Mouse (Mus musculus): Measurements from ENCODE around the gene Gm26602. TPM values are rescaled to one million over a fixed set of nuclear protein-coding genes. Genes with fewer than 3 reads are reported as not detected.
"Not testable (repeated sequence)": the region's sequence is repeated elsewhere in the genome, so short reads cannot be mapped to it uniquely, and the experiment has no call there.

Gm26602 gene
- polyA plus RNA-seq, 1 experiment from 2014 or later, result 15.7 TPM

DNA sequence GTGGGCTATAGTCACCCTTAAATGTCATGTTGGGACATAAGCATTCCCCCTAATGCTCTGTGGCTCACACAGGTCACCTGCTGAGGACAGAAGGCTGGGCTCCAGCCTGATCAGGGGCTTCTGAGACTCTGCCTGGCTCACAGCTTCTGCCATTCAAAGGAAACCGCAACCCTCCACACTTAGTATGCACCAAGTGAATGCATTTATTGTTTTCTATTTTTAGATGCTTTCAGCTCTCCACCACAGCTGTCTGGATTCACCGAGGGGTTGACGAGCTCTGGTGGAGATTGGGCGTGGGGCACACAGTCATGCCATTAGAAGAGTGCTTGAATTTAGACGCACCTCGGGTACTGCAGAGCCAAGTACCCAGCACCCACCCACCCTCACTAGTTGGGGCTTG lies 37.3 kb upstream of the Gm26602 start:
- Histone ChIP-seq H3K27ac (no peak overlapping the region), H3K9ac (no peak overlapping the region), H3K4me3 (peak overlapping the region; percentile 66)

DNA sequence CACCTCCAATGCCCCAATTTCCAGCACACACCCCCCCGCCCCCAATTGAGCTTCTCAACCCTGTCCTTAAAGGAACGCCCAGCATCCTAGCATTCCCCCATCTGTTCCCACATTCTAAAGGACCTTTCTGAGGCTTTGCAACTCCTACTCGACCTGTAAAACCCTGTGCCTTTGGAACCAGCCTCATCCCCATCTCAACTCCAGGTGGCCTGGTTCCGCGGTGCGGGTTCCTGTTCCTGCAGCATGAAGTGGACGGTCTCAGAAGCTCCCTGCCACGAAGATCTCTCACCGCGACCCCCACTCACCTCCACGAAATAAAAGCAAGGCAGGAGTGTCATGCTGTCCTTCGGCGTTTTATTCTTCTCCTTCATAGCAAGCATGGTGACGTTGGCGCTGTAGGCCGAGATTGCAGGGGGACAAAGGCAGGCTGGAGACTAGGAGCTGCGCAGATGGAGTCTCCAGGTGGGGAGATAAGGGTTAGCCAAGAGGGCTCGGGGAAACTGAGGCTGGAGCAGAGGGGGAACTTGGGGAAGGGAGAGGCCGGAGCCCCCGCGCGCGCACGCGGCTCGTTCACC lies 36.9 kb upstream of the Gm26602 start:
- H3K4me1 ChIP-seq (replicated peaks), result peaks cover 18% of the 10 kb centered on the region
- H3K9ac ChIP-seq, result peak overlapping the region; percentile 76
- H3K27me3 ChIP-seq, result 0 out of 2 replicates have a peak, but pooled peaks cover 4% of the 10 kb centered on the region
- peak overlapping the region; percentile 66 for H3K4me3 ChIP-seq
- WGBS, result 4% methylated on average over 25 of the region's 26 CpGs
- H3K27ac ChIP-seq, result no peak overlapping the region
- H3K4me2 ChIP-seq, result peak overlapping the region; percentile 96
- H3K36me3 ChIP-seq, result no peaks in the 10 kb centered on the region; the same call in 1 of the 2 replicates
- H3K9me3 ChIP-seq (replicated peaks), result no peaks in the 10 kb centered on the region
- ATAC-seq (replicated peaks; ENCODE audit: insufficient number of reproducible peaks, insufficient read depth, low FRiP score, low read depth), result 0 out of 2 replicates have a peak, but pooled peaks have one; percentile 8

More for the DNA sequence above, 37.3 kb upstream of the Gm26602 start:
- Histone ChIP-seq H3K4me2 (peak overlapping the region; percentile 96), H3K4me1 (replicated peaks) (peaks cover 18% of the 10 kb centered on the region), H3K36me3 (no peaks in the 10 kb centered on the region; the same call in 1 of the 2 replicates), H3K9me3 (replicated peaks) (no peaks in the 10 kb centered on the region), H3K27me3 (0 out of 2 replicates have a peak, but pooled peaks cover 4% of the 10 kb centered on the region)
- WGBS, result 5% methylated on average over 6 of the region's 6 CpGs
- no peak for ATAC-seq (replicated peaks; ENCODE audit: insufficient number of reproducible peaks, insufficient read depth, low FRiP score, low read depth)

DNA sequence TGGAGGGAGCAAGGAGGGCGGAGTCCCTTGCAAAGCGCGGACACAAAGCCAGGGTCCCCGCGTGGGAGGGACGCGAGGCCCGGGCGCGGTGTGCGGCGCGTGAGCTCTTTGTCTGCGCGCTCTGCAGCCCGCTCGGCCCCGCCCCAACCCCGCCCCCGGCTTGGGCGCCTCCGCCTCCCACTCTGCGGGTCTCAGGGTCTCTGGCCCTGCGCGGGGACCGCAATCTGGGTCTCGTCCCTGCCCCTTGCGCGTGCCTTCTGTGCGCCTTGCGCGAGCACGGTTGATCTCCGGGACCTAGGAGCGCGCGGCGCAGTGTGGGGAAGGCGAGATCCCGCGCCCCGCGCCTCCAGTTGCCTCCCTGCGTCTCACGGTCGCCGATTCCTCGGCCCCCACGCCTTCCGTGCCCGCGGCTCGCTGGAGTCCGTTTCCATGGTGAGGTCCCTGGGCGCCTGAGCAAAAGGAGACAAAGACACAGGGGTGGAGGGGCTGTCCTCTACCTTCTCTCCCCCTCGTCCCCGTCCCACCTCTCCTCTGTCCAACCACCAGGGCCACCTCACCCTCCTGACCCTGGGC lies 36.3 kb upstream of the Gm26602 start, which contains the start of the genes Prtn3 and Plppr3:
Gene Prtn3, plus strand, starts transcription at position 187 of the 573 bp plus-strand sequence.
Gene Plppr3, minus strand, starts transcription at position 345 of the 573 bp plus-strand sequence.
- 3% methylated on average over 29 of the region's 57 CpGs for WGBS
- Histone ChIP-seq H3K27me3 (0 out of 2 replicates have a peak, but pooled peaks cover 4% of the 10 kb centered on the region), H3K4me1 (replicated peaks) (peaks cover 19% of the 10 kb centered on the region), H3K9ac (peak within 1 kb of the TSS; percentile 76), H3K9me3 (replicated peaks) (no peaks in the 10 kb centered on the region), H3K36me3 (no peaks in the 10 kb centered on the region; the same call in 1 of the 2 replicates), H3K4me3 (peak within 1 kb of the TSS; percentile 66), H3K27ac (no peak within 1 kb of the TSS), H3K4me2 (peak within 1 kb of the TSS; percentile 96)
- peak; percentile 78 for ATAC-seq (replicated peaks; ENCODE audit: insufficient number of reproducible peaks, insufficient read depth, low FRiP score, low read depth)

DNA sequence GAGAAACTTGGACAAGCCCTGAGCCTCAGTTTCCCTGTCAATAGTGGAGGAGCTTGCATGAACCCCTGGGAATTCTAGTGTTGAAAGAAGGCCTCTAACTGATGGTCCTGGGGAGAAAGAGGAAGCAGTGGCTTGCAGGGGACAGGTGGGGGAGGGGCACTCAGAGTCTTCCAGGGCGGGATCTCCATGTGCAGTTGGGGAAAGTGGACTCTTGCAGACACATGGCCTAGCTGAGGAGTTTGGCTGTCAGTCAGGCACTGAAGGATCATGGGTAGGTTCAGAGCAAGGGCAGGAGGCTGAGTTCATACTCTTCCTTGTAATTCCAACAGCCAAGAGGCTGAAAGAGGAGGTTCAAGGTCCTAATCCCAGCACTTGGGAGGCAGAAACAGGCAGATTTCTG lies 33.5 kb upstream of the Gm26602 start:
- no peak overlapping the region for H3K27ac ChIP-seq
- H3K4me2 ChIP-seq, result no peak overlapping the region
- peaks cover 32% of the 10 kb centered on the region for H3K4me1 ChIP-seq (replicated peaks)
- peaks cover 12% of the 10 kb centered on the region for H3K27me3 ChIP-seq
- 19% methylated on average over 1 of the region's 1 CpGs for WGBS
- ATAC-seq (replicated peaks; ENCODE audit: insufficient number of reproducible peaks, insufficient read depth, low FRiP score, low read depth), result no peak
- H3K9me3 ChIP-seq (replicated peaks), result no peaks in the 10 kb centered on the region
- H3K4me3 ChIP-seq, result no peak overlapping the region
- no peaks in the 10 kb centered on the region for H3K36me3 ChIP-seq
- H3K9ac ChIP-seq, result no peak overlapping the region

DNA sequence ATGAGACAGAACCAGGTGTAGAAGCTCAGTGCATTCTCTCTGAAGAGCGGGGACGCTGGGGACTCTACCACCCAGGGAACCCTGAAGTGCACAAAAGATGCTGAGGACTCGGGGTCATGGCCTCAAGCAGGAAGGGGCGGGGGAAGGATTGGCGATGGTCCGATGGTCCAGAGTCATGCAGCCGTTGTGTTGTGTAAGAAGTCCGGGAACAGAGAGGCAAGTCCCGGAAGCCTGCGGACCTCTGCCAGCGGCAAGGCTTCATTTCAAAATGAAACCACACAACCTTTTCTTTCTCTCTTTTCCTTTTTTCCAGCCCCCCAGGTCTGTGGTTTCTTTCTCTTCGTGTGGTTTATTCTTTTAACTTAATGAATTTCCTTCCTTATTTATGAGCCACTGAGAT lies 32.9 kb upstream of the Gm26602 start:
- Histone ChIP-seq H3K9ac (no peak overlapping the region), H3K36me3 (no peaks in the 10 kb centered on the region), H3K27ac (no peak overlapping the region), H3K4me1 (replicated peaks) (peaks cover 37% of the 10 kb centered on the region), H3K4me2 (0 out of 2 replicates have a peak overlapping the region, but pooled peaks have one; percentile 10), H3K27me3 (peaks cover 14% of the 10 kb centered on the region), H3K4me3 (no peak overlapping the region), H3K9me3 (replicated peaks) (no peaks in the 10 kb centered on the region)
- WGBS, result 58% methylated on average over 12 of the region's 12 CpGs
- no peak for ATAC-seq (replicated peaks; ENCODE audit: insufficient number of reproducible peaks, insufficient read depth, low FRiP score, low read depth)

DNA sequence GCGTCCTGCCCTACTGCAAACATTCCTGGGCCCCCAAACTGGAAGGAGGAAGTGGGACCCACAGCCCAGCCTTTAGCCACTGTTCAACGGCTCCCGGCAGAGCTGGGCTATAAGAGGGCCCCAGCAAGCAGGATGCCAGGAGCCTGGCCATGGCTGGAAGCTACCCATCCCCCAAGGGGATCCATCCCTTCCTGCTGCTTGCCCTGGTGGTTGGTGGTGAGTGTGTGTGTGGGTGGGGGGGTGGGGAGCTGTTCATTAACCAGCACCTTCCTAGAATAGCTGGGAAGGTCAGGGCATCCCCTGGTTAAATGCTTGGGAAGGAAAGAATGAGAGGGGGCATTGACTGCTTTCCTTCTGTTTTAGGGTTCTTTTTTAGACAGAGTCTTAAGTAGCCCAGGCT lies 31.1 kb upstream of the Gm26602 start:
- no peak overlapping the region for H3K4me2 ChIP-seq
- peaks cover 15% of the 10 kb centered on the region for H3K27me3 ChIP-seq
- H3K4me1 ChIP-seq (replicated peaks), result peaks cover 38% of the 10 kb centered on the region
- H3K27ac ChIP-seq, result no peak overlapping the region
- no peak overlapping the region for H3K9ac ChIP-seq
- no peaks in the 10 kb centered on the region for H3K9me3 ChIP-seq (replicated peaks)
- no peaks in the 10 kb centered on the region for H3K36me3 ChIP-seq
- H3K4me3 ChIP-seq, result no peak overlapping the region
- ATAC-seq (replicated peaks; ENCODE audit: insufficient number of reproducible peaks, insufficient read depth, low FRiP score, low read depth), result no peak
- 33% methylated on average over 3 of the region's 3 CpGs for WGBS

DNA sequence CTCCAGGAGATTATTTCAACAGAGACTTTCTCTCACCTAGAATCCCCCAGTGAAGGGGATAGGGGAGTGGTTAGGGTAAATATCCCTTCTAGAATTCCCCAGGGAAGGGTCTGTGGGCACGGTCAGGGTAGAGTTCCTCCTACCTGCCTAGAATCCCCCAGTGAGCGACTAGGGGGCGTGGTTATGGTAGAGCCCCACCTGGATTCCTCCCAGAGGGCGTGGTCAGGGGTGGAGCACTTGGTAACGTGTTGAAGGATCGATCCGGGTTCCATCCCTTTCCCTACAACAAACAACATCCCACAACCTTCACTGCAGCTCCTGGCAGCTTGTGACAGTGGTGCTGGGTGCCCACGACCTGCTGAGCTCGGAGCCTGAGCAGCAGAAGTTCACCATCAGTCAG lies 29.9 kb upstream of the Gm26602 start:
- H3K4me3 ChIP-seq, result no peak overlapping the region

DNA sequence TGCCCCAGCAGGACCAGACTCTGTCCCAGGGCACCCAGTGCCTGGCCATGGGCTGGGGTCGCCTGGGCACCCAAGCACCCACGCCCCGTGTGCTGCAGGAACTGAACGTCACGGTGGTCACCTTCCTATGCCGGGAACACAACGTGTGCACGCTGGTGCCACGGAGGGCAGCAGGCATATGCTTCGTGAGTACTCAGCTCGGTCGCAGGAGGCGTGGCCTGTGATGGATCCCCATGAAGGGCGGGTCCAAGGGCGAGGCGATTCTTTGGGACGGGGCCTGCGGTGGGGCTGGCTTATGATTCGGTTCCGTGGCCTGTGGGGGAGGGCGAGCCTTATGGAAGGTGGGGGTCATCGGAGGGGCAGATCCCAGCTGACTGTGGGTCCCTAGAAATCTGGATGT lies 28.7 kb upstream of the Gm26602 start:
- no peak for ATAC-seq (replicated peaks; ENCODE audit: insufficient number of reproducible peaks, insufficient read depth, low FRiP score, low read depth)
- Histone ChIP-seq H3K4me2 (peak overlapping the region; percentile 54), H3K9me3 (replicated peaks) (no peaks in the 10 kb centered on the region), H3K27me3 (peaks cover 12% of the 10 kb centered on the region), H3K4me3 (peak overlapping the region; percentile 18), H3K9ac (peak overlapping the region; percentile 7; the same call in 1 of the 2 replicates), H3K4me1 (replicated peaks) (peaks cover 35% of the 10 kb centered on the region), H3K27ac (no peak overlapping the region), H3K36me3 (no peaks in the 10 kb centered on the region)
- 5% methylated on average over 22 of the region's 22 CpGs for WGBS

More for the DNA sequence above, 29.9 kb upstream of the Gm26602 start:
- Histone ChIP-seq H3K9me3 (replicated peaks) (no peaks in the 10 kb centered on the region), H3K36me3 (no peaks in the 10 kb centered on the region), H3K4me2 (no peak overlapping the region), H3K27me3 (peaks cover 12% of the 10 kb centered on the region), H3K27ac (no peak overlapping the region), H3K9ac (no peak overlapping the region), H3K4me1 (replicated peaks) (peaks cover 35% of the 10 kb centered on the region)
- 20% methylated on average over 9 of the region's 9 CpGs for WGBS
- no peak for ATAC-seq (replicated peaks; ENCODE audit: insufficient number of reproducible peaks, insufficient read depth, low FRiP score, low read depth)

DNA sequence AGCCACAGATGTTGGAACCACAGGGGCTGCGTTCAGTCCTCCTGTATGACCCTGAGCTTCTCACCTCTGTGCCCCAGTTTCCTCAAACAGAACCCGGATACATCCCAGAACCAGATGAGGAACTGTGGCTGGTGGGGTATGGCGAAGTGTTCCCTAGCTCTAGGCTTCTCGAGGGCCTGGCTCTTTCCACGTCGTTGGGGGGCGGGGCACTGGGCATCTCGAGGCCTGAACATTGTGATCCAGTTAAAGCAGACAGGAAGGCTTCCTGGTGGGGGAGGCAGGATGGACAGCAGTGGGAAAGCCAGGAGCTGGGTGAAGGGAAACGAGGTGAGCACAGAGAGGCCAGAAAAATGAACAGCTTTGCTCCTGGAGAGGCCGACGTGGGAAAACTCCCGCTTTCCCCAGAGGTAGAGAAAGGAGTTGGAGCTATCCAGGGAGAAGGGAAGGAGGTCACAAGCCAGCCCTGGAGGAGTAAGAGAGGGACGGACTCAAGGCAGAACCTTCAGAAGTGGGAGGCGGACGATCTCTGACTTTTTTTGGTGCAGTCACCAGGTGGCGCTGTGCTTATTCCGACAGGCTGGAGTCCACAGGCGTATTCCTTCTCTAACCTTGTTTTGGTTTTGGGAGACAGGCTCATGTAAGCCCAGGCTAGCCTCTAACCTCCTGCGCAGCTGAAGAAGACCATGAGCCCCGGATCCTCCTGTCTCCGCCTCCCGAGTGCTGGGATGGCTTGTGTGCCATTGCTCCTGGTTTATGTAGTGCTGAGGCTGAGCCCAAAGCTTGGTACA lies 27.2 kb upstream of the Gm26602 start:
- H3K4me2 ChIP-seq, result peak overlapping the region; percentile 5
- H3K27me3 ChIP-seq, result peaks cover 14% of the 10 kb centered on the region
- peaks cover 35% of the 10 kb centered on the region for H3K4me1 ChIP-seq (replicated peaks)
- no peak for ATAC-seq (replicated peaks; ENCODE audit: insufficient number of reproducible peaks, insufficient read depth, low FRiP score, low read depth)
- no peaks in the 10 kb centered on the region for H3K36me3 ChIP-seq
- no peaks in the 10 kb centered on the region for H3K9me3 ChIP-seq (replicated peaks)
- WGBS, result 18% methylated on average over 22 of the region's 22 CpGs
- H3K4me3 ChIP-seq, result no peak overlapping the region
- H3K9ac ChIP-seq, result no peak overlapping the region
- no peak overlapping the region for H3K27ac ChIP-seq

DNA sequence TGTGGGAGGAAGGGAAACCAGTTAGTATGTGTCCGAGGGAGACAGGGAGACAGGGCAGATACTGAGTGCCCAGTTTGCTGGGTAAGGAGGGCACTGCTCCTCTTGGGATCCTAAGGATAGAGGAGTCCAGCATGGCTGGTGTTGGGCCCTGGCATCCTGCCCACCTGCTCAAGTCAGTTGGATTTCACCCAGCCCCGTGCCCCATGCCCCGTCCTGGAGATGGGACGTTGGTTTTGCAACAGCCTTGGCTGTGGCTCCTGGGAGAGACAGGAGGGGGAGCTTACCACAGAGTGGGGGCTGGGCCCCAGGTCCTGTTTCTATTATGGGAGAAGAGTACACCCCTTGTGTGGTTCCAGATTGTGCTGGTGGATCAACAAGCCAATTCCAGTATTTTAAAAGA lies 26.2 kb upstream of the Gm26602 start:
- no peak; the same call in 1 of the 2 replicates for ATAC-seq (replicated peaks; ENCODE audit: insufficient number of reproducible peaks, insufficient read depth, low FRiP score, low read depth)
- Histone ChIP-seq H3K9ac (no peak overlapping the region), H3K4me3 (no peak overlapping the region), H3K27ac (no peak overlapping the region), H3K9me3 (replicated peaks) (no peaks in the 10 kb centered on the region), H3K27me3 (peaks cover 14% of the 10 kb centered on the region), H3K4me1 (replicated peaks) (peaks cover 33% of the 10 kb centered on the region), H3K4me2 (no peak overlapping the region), H3K36me3 (no peaks in the 10 kb centered on the region)
- WGBS, result 38% methylated on average over 4 of the region's 4 CpGs

DNA sequence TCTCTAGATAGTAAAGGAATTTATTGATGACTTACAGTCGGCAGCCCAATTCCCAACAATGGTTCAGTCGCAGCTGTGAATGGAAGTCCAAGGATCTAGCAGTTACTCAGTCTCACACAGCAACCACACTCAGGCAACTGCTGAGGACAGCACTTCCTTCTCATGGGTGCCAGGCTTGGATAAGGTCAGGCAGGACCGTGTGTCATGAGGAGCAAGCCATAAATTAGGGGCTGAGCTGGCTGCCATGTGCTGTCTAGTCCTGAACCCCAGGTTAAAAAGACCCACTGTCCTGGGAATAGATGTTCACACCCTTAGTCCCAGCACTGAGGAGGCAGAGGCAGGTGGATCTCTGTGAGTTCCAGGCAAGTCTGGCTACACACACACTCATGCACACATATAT lies 25.7 kb upstream of the Gm26602 start:
- Histone ChIP-seq H3K4me1 (replicated peaks) (peaks cover 30% of the 10 kb centered on the region), H3K27me3 (peaks cover 14% of the 10 kb centered on the region)
- H3K27ac ChIP-seq; ATAC-seq (replicated peaks; ENCODE audit: insufficient number of reproducible peaks, insufficient read depth, low FRiP score, low read depth); H3K4me2 ChIP-seq; H3K9ac ChIP-seq; H3K4me3 ChIP-seq; H3K36me3 ChIP-seq; H3K9me3 ChIP-seq (replicated peaks): not testable (repeated sequence)
- WGBS, result 64% methylated on average over 3 of the region's 3 CpGs

All from heart, embryonic 15.5 days (tissue).